Mouse (Mus musculus): Measurements from ENCODE around the gene Zfand2b.

The Zfand2b gene

GRCm38 (mm10) chr1:75168472-75169464 is at the start of gene Zfand2b:
Zfand2b (plus strand) TSS chr1:75168646.
- peak; percentile 97 to 99 for DNase-seq (ENCODE audit: inconsistent age in 2 of 2, low spot score in 1 of 2)

- DNase-seq (ENCODE audit: inconsistent age in 2 of 2, low spot score in 1 of 2), result no peak
Measured at GRCm38 (mm10) chr1:75122211-75122610, 46.2 kb upstream of the Zfand2b start.

- DNase-seq (ENCODE audit: inconsistent age in 2 of 2, low spot score in 1 of 2), result peak; percentile 95 to 99
Measured at GRCm38 (mm10) chr1:75124346-75125321, 43.8 kb upstream of the Zfand2b start, which contains the start of gene Nhej1. Nhej1 (minus strand) TSS chr1:75125200.

- DNase-seq (ENCODE audit: inconsistent age in 2 of 2, low spot score in 1 of 2), result no peak
Measured at GRCm38 (mm10) chr1:75125418-75125817, 43.0 kb upstream of the Zfand2b start.

GRCm38 (mm10) chr1:75128641-75129040 is 39.8 kb upstream of the Zfand2b start:
- DNase-seq (ENCODE audit: inconsistent age in 2 of 2, low spot score in 1 of 2), result no peak

GRCm38 (mm10) chr1:75133421-75134207 is 34.8 kb upstream of the Zfand2b start, which contains the start of gene Slc23a3:
Slc23a3 (minus strand) TSS chr1:75133890.
- no peak for DNase-seq (ENCODE audit: inconsistent age in 2 of 2, low spot score in 1 of 2)

- DNase-seq (ENCODE audit: inconsistent age in 2 of 2, low spot score in 1 of 2), result no peak
Measured at GRCm38 (mm10) chr1:75136293-75136692, 32.2 kb upstream of the Zfand2b start.

GRCm38 (mm10) chr1:75136730-75137129 is 31.7 kb upstream of the Zfand2b start:
- no peak for DNase-seq (ENCODE audit: inconsistent age in 2 of 2, low spot score in 1 of 2)

- DNase-seq (ENCODE audit: inconsistent age in 2 of 2, low spot score in 1 of 2), result no peak
Measured at GRCm38 (mm10) chr1:75138448-75138847, 30.0 kb upstream of the Zfand2b start.

GRCm38 (mm10) chr1:75140601-75141190 is 27.8 kb upstream of the Zfand2b start:
- no peak for DNase-seq (ENCODE audit: inconsistent age in 2 of 2, low spot score in 1 of 2)

- peak; percentile 80 to 93 for DNase-seq (ENCODE audit: inconsistent age in 2 of 2, low spot score in 1 of 2)
Measured at GRCm38 (mm10) chr1:75141486-75142190, 26.8 kb upstream of the Zfand2b start.

GRCm38 (mm10) chr1:75142301-75143261 is 25.9 kb upstream of the Zfand2b start, which contains the start of the genes Cnppd1 and Retreg2:
Cnppd1 (minus strand) TSS chr1:75142711.
Retreg2 (plus strand) TSS chr1:75142778.
- peak; percentile 97 to 99 for DNase-seq (ENCODE audit: inconsistent age in 2 of 2, low spot score in 1 of 2)

- no peak for DNase-seq (ENCODE audit: inconsistent age in 2 of 2, low spot score in 1 of 2)
Measured at GRCm38 (mm10) chr1:75145589-75145988, 22.9 kb upstream of the Zfand2b start.

GRCm38 (mm10) chr1:75147411-75148135 is 20.9 kb upstream of the Zfand2b start:
- no peak for DNase-seq (ENCODE audit: inconsistent age in 2 of 2, low spot score in 1 of 2)

- no peak for DNase-seq (ENCODE audit: inconsistent age in 2 of 2, low spot score in 1 of 2)
Measured at GRCm38 (mm10) chr1:75148727-75149126, 19.7 kb upstream of the Zfand2b start.

- no peak for DNase-seq (ENCODE audit: inconsistent age in 2 of 2, low spot score in 1 of 2)
Measured at GRCm38 (mm10) chr1:75155837-75156236, 12.6 kb upstream of the Zfand2b start.

GRCm38 (mm10) chr1:75158990-75159389 is 9.5 kb upstream of the Zfand2b start:
- DNase-seq (ENCODE audit: inconsistent age in 2 of 2, low spot score in 1 of 2), result no peak

Data from adrenal gland, adult (tissue).